Mouse (Mus musculus) kidney, embryonic 16.5 days (tissue): ENCODE results near the gene Slc25a30. TPM values are rescaled to one million over a fixed set of nuclear protein-coding genes. Genes with fewer than 3 reads are reported as not detected.

Source experiments
- ATAC-seq: fragments of 200-750 bp; cut with Nextera tagmentation; 2 replicates; pipeline ENCODE4 v1.8.0; 2017; ENCODE audit warnings: moderate TSS enrichment; ENCODE audit not compliant: low FRiP score, low TSS enrichment
- H3K27ac ChIP-seq: fragments of 300-500 bp; sonication (generic); 2 replicates; pipeline ENCODE4 v1.5.1; 2014; ENCODE audit warnings: low read length
- H3K27me3 ChIP-seq: fragments of 300-500 bp; sonication (generic); 2 replicates; pipeline ENCODE4 v1.6.1; 2014; ENCODE audit warnings: low read length, control low read depth, mixed read lengths; ENCODE audit not compliant: insufficient read depth
- H3K36me3 ChIP-seq: fragments of 300-500 bp; sonication (generic); 2 replicates; pipeline ENCODE4 v1.6.1; 2014; ENCODE audit warnings: low read length, control low read depth, mixed read lengths; ENCODE audit not compliant: insufficient read depth
- H3K4me1 ChIP-seq: fragments of 300-500 bp; sonication (generic); 2 replicates; pipeline ENCODE4 v1.6.1; 2014; ENCODE audit warnings: low read length, control low read depth, mixed read lengths; ENCODE audit not compliant: insufficient read depth
- H3K4me2 ChIP-seq: fragments of 300-500 bp; sonication (generic); replicated peaks from 2 replicates; pipeline ENCODE4 v1.6.1; 2014; ENCODE audit warnings: low read depth, low read length
- H3K4me3 ChIP-seq: fragments of 300-500 bp; sonication (generic); 2 replicates; pipeline ENCODE4 v1.5.1; 2014; ENCODE audit warnings: mild to moderate bottlenecking, low read length
- H3K9ac ChIP-seq: fragments of 300-500 bp; sonication (generic); replicated peaks from 2 replicates; pipeline ENCODE4 v1.6.1; 2014; ENCODE audit warnings: low read length
- H3K9me3 ChIP-seq: fragments of 300-500 bp; sonication (generic); 2 replicates; pipeline ENCODE4 v1.6.1; 2016; ENCODE audit warnings: low read length, control low read depth
- WGBS: fragments of 180-500 bp; shearing (Covaris S2); extraction: QIAGEN DNeasy Blood & Tissue Kit; methylation state at CpG from one replicate; pipeline ENCODE4 v1.1.7; 2014; 5-methylcytosine and 5-hydroxymethylcytosine counted together
- polyA plus RNA-seq: library from polyadenylated mRNA; unstranded; fragments of >200 nt; fragmentation: Nextera tagmentation; extraction: Ambion mirVana; gene quantifications from 2 replicates; pipeline ENCODE4 v1.2.1, GENCODE M21; 2015

Slc25a30 gene
- polyA plus RNA-seq, 1 experiment from 2014 or later = 13.1 TPM

GRCm38 (mm10) chr14:75757821-75758220 lies 29.0 kb downstream of the Slc25a30 start:
- no peak for ATAC-seq
- Histone ChIP-seq H3K4me2 (no peak overlapping the region), H3K4me1 (peaks cover 8% of the 10 kb centered on the region), H3K9me3 (no peaks in the 10 kb centered on the region), H3K27ac (no peak overlapping the region), H3K27me3 (no peaks in the 10 kb centered on the region), H3K36me3 (0 out of 2 replicates have a peak, but pooled peaks cover 5% of the 10 kb centered on the region), H3K9ac (no peak overlapping the region), H3K4me3 (no peak overlapping the region)
- WGBS = 65% methylated on average over 2 of the region's 2 CpGs

GRCm38 (mm10) chr14:75756971-75757370 lies 29.9 kb downstream of the Slc25a30 start:
- Histone ChIP-seq H3K9me3 (no peaks in the 10 kb centered on the region), H3K36me3 (no peaks in the 10 kb centered on the region), H3K27ac (no peak overlapping the region), H3K9ac (no peak overlapping the region), H3K4me3 (no peak overlapping the region), H3K4me1 (peaks cover 16% of the 10 kb centered on the region), H3K4me2 (no peak overlapping the region), H3K27me3 (no peaks in the 10 kb centered on the region)
- no peak for ATAC-seq
- WGBS = 75% methylated on average over 6 of the region's 6 CpGs

GRCm38 (mm10) chr14:75753991-75754817 lies 32.6 kb downstream of the Slc25a30 start, which contains the start of gene Cog3:
Gene Cog3 (minus strand): TSS chr14:75754517.
- under 1% methylated on average over 77 of the region's 78 CpGs for whole genome bisulfite sequencing
- Histone ChIP-seq H3K4me3 (peak within 1 kb of the TSS; percentile 96), H3K4me1 (peaks cover 16% of the 10 kb centered on the region), H3K27me3 (no peaks in the 10 kb centered on the region), H3K4me2 (peak within 1 kb of the TSS; percentile 75), H3K9me3 (no peaks in the 10 kb centered on the region), H3K9ac (peak within 1 kb of the TSS; percentile 92), H3K36me3 (no peaks in the 10 kb centered on the region; the same call in 1 of the 2 replicates), H3K27ac (peak within 1 kb of the TSS; percentile 92)
- peak; percentile 97 for ATAC-seq

GRCm38 (mm10) chr14:75753206-75753605 lies 33.6 kb downstream of the Slc25a30 start:
- peak overlapping the region; percentile 92 for H3K9ac ChIP-seq
- peak overlapping the region; percentile 75 for H3K4me2 ChIP-seq
- peaks cover 16% of the 10 kb centered on the region for H3K4me1 ChIP-seq
- WGBS = 33% methylated on average over 8 of the region's 8 CpGs
- no peak overlapping the region for H3K27ac ChIP-seq
- peaks cover 1% of the 10 kb centered on the region; the same call in 1 of the 2 replicates for H3K36me3 ChIP-seq
- peak overlapping the region; percentile 96 for H3K4me3 ChIP-seq
- no peaks in the 10 kb centered on the region for H3K27me3 ChIP-seq
- ATAC-seq = no peak
- H3K9me3 ChIP-seq = no peaks in the 10 kb centered on the region

GRCm38 (mm10) chr14:75751040-75751439 lies 35.8 kb downstream of the Slc25a30 start:
- no peaks in the 10 kb centered on the region for H3K9me3 ChIP-seq
- H3K9ac ChIP-seq = no peak overlapping the region
- no peak for ATAC-seq
- H3K27ac ChIP-seq = no peak overlapping the region
- peaks cover 11% of the 10 kb centered on the region for H3K36me3 ChIP-seq
- H3K4me1 ChIP-seq = peaks cover 16% of the 10 kb centered on the region
- H3K27me3 ChIP-seq = no peaks in the 10 kb centered on the region
- WGBS = 85% methylated on average over 4 of the region's 4 CpGs
- H3K4me2 ChIP-seq = no peak overlapping the region
- no peak overlapping the region for H3K4me3 ChIP-seq

GRCm38 (mm10) chr14:75749123-75749522 lies 37.7 kb downstream of the Slc25a30 start:
- Histone ChIP-seq H3K27ac (no peak overlapping the region), H3K9me3 (no peaks in the 10 kb centered on the region), H3K9ac (no peak overlapping the region), H3K4me1 (peaks cover 16% of the 10 kb centered on the region), H3K4me3 (no peak overlapping the region), H3K36me3 (peaks cover 15% of the 10 kb centered on the region), H3K27me3 (no peaks in the 10 kb centered on the region), H3K4me2 (no peak overlapping the region)
- no peak for ATAC-seq
- 93% methylated on average over 4 of the region's 4 CpGs for WGBS

GRCm38 (mm10) chr14:75747960-75748359 lies 38.9 kb downstream of the Slc25a30 start:
- H3K4me2 ChIP-seq = no peak overlapping the region
- no peak overlapping the region for H3K4me3 ChIP-seq
- H3K9ac ChIP-seq = no peak overlapping the region
- H3K36me3 ChIP-seq = peaks cover 18% of the 10 kb centered on the region
- ATAC-seq = no peak
- H3K9me3 ChIP-seq = no peaks in the 10 kb centered on the region
- 98% methylated on average over 2 of the region's 2 CpGs for WGBS
- peaks cover 10% of the 10 kb centered on the region for H3K4me1 ChIP-seq
- H3K27me3 ChIP-seq = no peaks in the 10 kb centered on the region
- H3K27ac ChIP-seq = no peak overlapping the region

GRCm38 (mm10) chr14:75741904-75742303 lies 44.9 kb downstream of the Slc25a30 start:
- Histone ChIP-seq H3K4me3 (no peak overlapping the region), H3K27ac (no peak overlapping the region), H3K9ac (no peak overlapping the region), H3K4me1 (no peaks in the 10 kb centered on the region), H3K27me3 (no peaks in the 10 kb centered on the region), H3K4me2 (no peak overlapping the region), H3K9me3 (no peaks in the 10 kb centered on the region), H3K36me3 (peaks cover 48% of the 10 kb centered on the region)
- 92% methylated on average over 3 of the region's 3 CpGs for WGBS
- ATAC-seq = no peak

- Histone ChIP-seq H3K9me3 (no peaks in the 10 kb centered on the region), H3K4me3 (no peak overlapping the region), H3K36me3 (peaks cover 58% of the 10 kb centered on the region), H3K27ac (no peak overlapping the region), H3K4me1 (no peaks in the 10 kb centered on the region), H3K27me3 (no peaks in the 10 kb centered on the region), H3K9ac (no peak overlapping the region), H3K4me2 (no peak overlapping the region)
- WGBS = 95% methylated on average over 3 of the region's 3 CpGs
- ATAC-seq = no peak
These were observed 51.2 kb downstream of the Slc25a30 start for GRCm38 (mm10) chr14:75735597-75735996.

GRCm38 (mm10) chr14:75732631-75733030 lies 54.2 kb downstream of the Slc25a30 start:
- ATAC-seq = no peak
- Histone ChIP-seq H3K27me3 (no peaks in the 10 kb centered on the region), H3K4me3 (no peak overlapping the region), H3K9me3 (no peaks in the 10 kb centered on the region), H3K27ac (no peak overlapping the region), H3K36me3 (peaks cover 63% of the 10 kb centered on the region), H3K4me2 (no peak overlapping the region), H3K4me1 (no peaks in the 10 kb centered on the region), H3K9ac (no peak overlapping the region)
- WGBS = 93% methylated on average over 7 of the region's 7 CpGs
